Mouse (Mus musculus): ENCODE results near the gene Gstm3. TPM values are rescaled to one million over a fixed set of nuclear protein-coding genes. Genes with fewer than 3 reads are reported as not detected.

The Gstm3 gene
- polyA plus RNA-seq, 1 experiment, result not detected

DNA sequence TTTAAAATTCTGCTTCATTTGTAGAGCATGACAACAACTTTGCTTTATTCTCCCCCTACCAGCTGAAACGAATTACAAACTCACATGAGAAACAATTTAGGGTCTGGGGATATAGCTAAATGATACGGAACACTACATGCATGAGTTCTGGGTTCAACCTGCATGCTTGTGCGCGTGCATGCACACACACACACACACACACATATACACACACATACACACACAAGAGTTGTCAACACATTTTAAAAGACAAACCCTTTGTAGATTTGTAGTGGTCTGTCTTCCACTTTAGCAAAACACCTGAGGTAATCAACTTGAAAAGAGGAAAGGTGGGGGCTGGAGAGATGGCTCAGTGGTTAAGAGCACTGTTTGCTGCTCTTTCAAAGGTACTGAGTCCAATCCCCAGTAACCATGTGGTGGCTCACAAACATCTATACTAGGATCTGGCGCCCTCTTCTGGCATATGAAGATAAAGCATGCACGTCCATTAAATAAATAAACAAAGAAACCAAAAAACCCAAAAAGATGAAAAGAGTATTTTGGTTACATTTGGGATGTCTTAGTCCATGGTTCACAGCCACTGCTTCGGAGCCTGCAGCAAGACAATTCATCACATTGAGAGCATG, 51.2 kb downstream of the Gstm3 start:
- Histone ChIP-seq H3K79me2 (ENCODE audit: control insufficient read depth, insufficient read depth) (no peaks in the 10 kb centered on the region), H3ac (ENCODE audit: control insufficient read depth, insufficient read length) (no peak overlapping the region), H3K27me3 (ENCODE audit: control insufficient read depth, insufficient read depth, insufficient read length) (peaks cover 35% of the 10 kb centered on the region), H3K4me2 (ENCODE audit: low read depth) (no peak overlapping the region), H3K4me3 (no peak overlapping the region), H3K36me3 (ENCODE audit: control insufficient read depth, insufficient read depth) (no peaks in the 10 kb centered on the region)
- TF ChIP-seq MYOG (IDR thresholded peaks at IDR 0.05; ENCODE audit: control insufficient read depth in 1 of 3, insufficient read depth in 1 of 3, insufficient read length in 2 of 3, low read depth in 2 of 3) (no peak), REST (IDR thresholded peaks at IDR 0.05; ENCODE audit: insufficient read depth, insufficient read length) (no peak), POLR2AphosphoS2 (IDR thresholded peaks at IDR 0.05; ENCODE audit: insufficient read length, low read depth) (no peak), POLR2A (IDR thresholded peaks at IDR 0.05; ENCODE audit: insufficient read length, low read depth) (no peak), MAX (IDR thresholded peaks at IDR 0.05; ENCODE audit: low read depth) (no peak), TCF12 (IDR thresholded peaks at IDR 0.05; ENCODE audit: insufficient read depth, poor library complexity, severe bottlenecking) (no peak), SRF (IDR thresholded peaks at IDR 0.05; ENCODE audit: control insufficient read depth, insufficient read length, low read depth) (no peak), USF1 (IDR thresholded peaks at IDR 0.05; ENCODE audit: low read depth) (no peak), TCF3 (IDR thresholded peaks at IDR 0.05; ENCODE audit: insufficient read length, low read depth) (no peak), MYOD1 (IDR thresholded peaks at IDR 0.05; ENCODE audit: control insufficient read depth in 1 of 3, insufficient read length in 2 of 3, low read depth in 2 of 3) (no peak), E2F4 (IDR thresholded peaks at IDR 0.05; ENCODE audit: insufficient read depth) (no peak), CEBPB (IDR thresholded peaks at IDR 0.05; ENCODE audit: insufficient read depth, poor library complexity, severe bottlenecking) (no peak)

DNA sequence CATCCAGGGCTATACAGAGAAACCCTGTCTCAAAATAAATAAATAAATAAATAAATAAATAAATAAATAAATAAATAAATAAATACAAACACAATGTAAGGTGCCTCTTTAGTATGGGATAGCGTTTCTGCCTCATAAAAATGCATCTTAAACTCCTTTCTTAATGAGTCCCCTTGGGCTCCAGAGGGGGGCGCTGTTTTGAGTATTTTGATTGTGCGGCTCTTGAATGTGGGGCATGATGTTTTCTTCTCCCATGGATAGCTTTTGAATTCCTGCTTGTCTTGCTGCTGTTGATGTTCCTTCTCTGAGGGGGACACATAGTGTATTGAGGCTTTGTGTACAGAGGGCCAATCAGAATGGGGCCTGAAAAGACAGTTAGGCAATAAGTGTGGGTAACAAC, 52.0 kb downstream of the Gstm3 start:
- no peaks in the 10 kb centered on the region for H3K36me3 ChIP-seq (ENCODE audit: control insufficient read depth, insufficient read depth)
- no peak overlapping the region for H3K4me3 ChIP-seq
- H3K79me2 ChIP-seq (ENCODE audit: control insufficient read depth, insufficient read depth), result no peaks in the 10 kb centered on the region
- H3ac ChIP-seq (ENCODE audit: control insufficient read depth, insufficient read length), result no peak overlapping the region
- H3K27me3 ChIP-seq (ENCODE audit: control insufficient read depth, insufficient read depth, insufficient read length), result peaks cover 38% of the 10 kb centered on the region
- no peak overlapping the region for H3K4me2 ChIP-seq (ENCODE audit: low read depth)
- TF ChIP-seq CEBPB (IDR thresholded peaks at IDR 0.05; ENCODE audit: insufficient read depth, poor library complexity, severe bottlenecking) (no peak), POLR2AphosphoS2 (IDR thresholded peaks at IDR 0.05; ENCODE audit: insufficient read length, low read depth) (no peak), E2F4 (IDR thresholded peaks at IDR 0.05; ENCODE audit: insufficient read depth) (no peak), REST (IDR thresholded peaks at IDR 0.05; ENCODE audit: insufficient read depth, insufficient read length) (no peak), POLR2A (IDR thresholded peaks at IDR 0.05; ENCODE audit: insufficient read length, low read depth) (no peak), SRF (IDR thresholded peaks at IDR 0.05; ENCODE audit: control insufficient read depth, insufficient read length, low read depth) (no peak), TCF12 (IDR thresholded peaks at IDR 0.05; ENCODE audit: insufficient read depth, poor library complexity, severe bottlenecking) (no peak), MYOG (IDR thresholded peaks at IDR 0.05; ENCODE audit: control insufficient read depth in 1 of 3, insufficient read depth in 1 of 3, insufficient read length in 2 of 3, low read depth in 2 of 3) (no peak), USF1 (IDR thresholded peaks at IDR 0.05; ENCODE audit: low read depth) (no peak), MYOD1 (IDR thresholded peaks at IDR 0.05; ENCODE audit: control insufficient read depth in 1 of 3, insufficient read length in 2 of 3, low read depth in 2 of 3) (no peak), MAX (IDR thresholded peaks at IDR 0.05; ENCODE audit: low read depth) (no peak), TCF3 (IDR thresholded peaks at IDR 0.05; ENCODE audit: insufficient read length, low read depth) (no peak)

DNA sequence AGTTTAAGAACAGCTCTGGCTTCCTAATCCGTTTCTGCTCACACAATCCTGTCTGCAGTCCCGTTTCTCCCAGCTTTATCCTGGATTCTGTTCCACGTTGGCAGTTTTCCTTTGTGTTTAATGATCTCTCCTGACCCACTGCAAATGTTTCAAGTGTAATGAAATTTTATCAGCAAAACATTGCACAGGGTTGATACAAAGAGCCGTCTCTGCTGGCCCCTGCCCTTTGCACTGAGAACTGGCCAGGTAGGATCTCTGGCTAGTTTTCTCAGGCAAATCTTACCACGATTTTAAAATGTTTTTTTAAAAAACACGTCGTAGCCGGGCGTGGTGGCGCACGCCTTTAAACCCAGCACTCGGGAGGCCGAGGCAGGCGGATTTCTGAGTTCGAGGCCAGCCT, 52.4 kb downstream of the Gstm3 start:
- H3K4me2 ChIP-seq (ENCODE audit: low read depth), result no peak overlapping the region
- peaks cover 39% of the 10 kb centered on the region for H3K27me3 ChIP-seq (ENCODE audit: control insufficient read depth, insufficient read depth, insufficient read length)
- H3ac ChIP-seq (ENCODE audit: control insufficient read depth, insufficient read length), result no peak overlapping the region
- H3K4me3 ChIP-seq, result no peak overlapping the region
- TF ChIP-seq TCF3 (IDR thresholded peaks at IDR 0.05; ENCODE audit: insufficient read length, low read depth) (no peak), MYOG (IDR thresholded peaks at IDR 0.05; ENCODE audit: control insufficient read depth in 1 of 3, insufficient read depth in 1 of 3, insufficient read length in 2 of 3, low read depth in 2 of 3) (no peak), USF1 (IDR thresholded peaks at IDR 0.05; ENCODE audit: low read depth) (no peak), CEBPB (IDR thresholded peaks at IDR 0.05; ENCODE audit: insufficient read depth, poor library complexity, severe bottlenecking) (no peak), REST (IDR thresholded peaks at IDR 0.05; ENCODE audit: insufficient read depth, insufficient read length) (no peak)
- no peaks in the 10 kb centered on the region for H3K36me3 ChIP-seq (ENCODE audit: control insufficient read depth, insufficient read depth)
- H3K79me2 ChIP-seq (ENCODE audit: control insufficient read depth, insufficient read depth), result no peaks in the 10 kb centered on the region

Other genes with a start within 250 kb of the Gstm3 start
- gene Csf1, start 208.8 kb downstream of the Gstm3 start, polyA plus RNA-seq (2012; fragmentation: generic; extraction: Trizol), result 68.1 TPM
- not detected for gene Eps8l3, start 92.1 kb downstream of the Gstm3 start, polyA plus RNA-seq (2012; fragmentation: generic; extraction: Trizol)
- 25.4 TPM for gene Gstm5, start 73.5 kb downstream of the Gstm3 start, polyA plus RNA-seq (2012; fragmentation: generic; extraction: Trizol)
- gene Gstm7, start 37.5 kb downstream of the Gstm3 start, polyA plus RNA-seq (2012; fragmentation: generic; extraction: Trizol), result 0.50 TPM
- gene Gstm6, start 25.5 kb downstream of the Gstm3 start, polyA plus RNA-seq (2012; fragmentation: generic; extraction: Trizol), result not detected
- gene Gstm2, start 17.2 kb upstream of the Gstm3 start, polyA plus RNA-seq (2012; fragmentation: generic; extraction: Trizol), result 17.1 TPM
- 42.0 TPM for gene Gstm1, start 48.7 kb upstream of the Gstm3 start, polyA plus RNA-seq (2012; fragmentation: generic; extraction: Trizol)
- 0.52 TPM for gene Gstm4, start 75.6 kb upstream of the Gstm3 start, polyA plus RNA-seq (2012; fragmentation: generic; extraction: Trizol)
- gene Ampd2, start 117.4 kb upstream of the Gstm3 start, polyA plus RNA-seq (2012; fragmentation: generic; extraction: Trizol), result 32.6 TPM
- gene Gnat2, start 123.5 kb upstream of the Gstm3 start, polyA plus RNA-seq (2012; fragmentation: generic; extraction: Trizol), result 0.90 TPM
- 20.1 TPM for gene Gnai3, start 176.9 kb upstream of the Gstm3 start, polyA plus RNA-seq (2012; fragmentation: generic; extraction: Trizol)
- gene Gpr61, start 185.6 kb upstream of the Gstm3 start, polyA plus RNA-seq (2012; fragmentation: generic; extraction: Trizol), result 0.06 TPM
- gene Amigo1, start 217.1 kb upstream of the Gstm3 start, polyA plus RNA-seq (2012; fragmentation: generic; extraction: Trizol), result 3.3 TPM
- 3.2 TPM for gene Cyb561d1, start 231.9 kb upstream of the Gstm3 start, polyA plus RNA-seq (2012; fragmentation: generic; extraction: Trizol)
- 2.7 TPM for gene Atxn7l2, start 241.7 kb upstream of the Gstm3 start, polyA plus RNA-seq (2012; fragmentation: generic; extraction: Trizol)

All from myocyte (in vitro differentiated cells).